Mouse (Mus musculus): ENCODE results near the gene Olfr1200. TPM values are rescaled to one million over a fixed set of nuclear protein-coding genes. Genes with fewer than 3 reads are reported as not detected.

The Olfr1200 gene
- total RNA-seq (2015; ENCODE audit: low replicate concordance) (not detected in 2 replicates), total RNA-seq (2017; ENCODE audit: low replicate concordance) (not detected in 2 replicates)

- no peak for ATAC-seq (replicated peaks; ENCODE audit: low FRiP score, poor library complexity, severe bottlenecking)
Observed at GRCm38 (mm10) chr2:88770388-88770787, at the start of gene Olfr1200. Olfr1200 (minus strand) TSS chr2:88770488.

GRCm38 (mm10) chr2:88814196-88814595 is 43.9 kb upstream of the Olfr1200 start, which contains the start of gene Olfr1202:
Olfr1202 (plus strand) TSS chr2:88814496.
- ATAC-seq (replicated peaks; ENCODE audit: low FRiP score, poor library complexity, severe bottlenecking): no peak

- no peak for ATAC-seq (replicated peaks; ENCODE audit: low FRiP score, poor library complexity, severe bottlenecking)
Observed at GRCm38 (mm10) chr2:88792736-88793135, 22.4 kb upstream of the Olfr1200 start, which contains the start of gene Olfr1201. Olfr1201 (plus strand) TSS chr2:88793036.

DNA sequence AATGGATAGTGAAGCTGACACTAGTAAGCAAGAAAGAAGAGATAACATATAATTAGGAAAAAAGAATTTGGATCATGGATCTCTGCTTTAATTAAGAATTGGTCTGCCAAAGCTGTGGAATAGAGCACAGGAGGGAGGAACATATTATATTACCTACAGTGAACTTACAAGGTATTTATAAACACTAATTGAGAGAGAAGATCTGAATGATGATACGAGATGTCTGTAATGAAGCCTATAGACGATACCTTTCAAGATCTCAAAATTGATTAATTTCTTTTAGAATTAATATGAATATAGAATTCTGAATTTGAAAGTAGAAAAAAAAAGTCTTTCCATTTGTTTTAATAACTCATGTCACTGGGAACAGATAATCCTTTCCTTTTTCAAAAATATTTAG is 9.9 kb downstream of the Olfr1200 start, which contains the start of gene Olfr1199:
Gene Olfr1199, minus strand, starts transcription at position 101 of the 400 bp plus-strand sequence.
- ATAC-seq (replicated peaks; ENCODE audit: low FRiP score, poor library complexity, severe bottlenecking): no peak

GRCm38 (mm10) chr2:88751270-88751669 is 19.0 kb downstream of the Olfr1200 start, which contains the start of gene Olfr1198:
Olfr1198 (minus strand) TSS chr2:88751370.
- no peak for ATAC-seq (replicated peaks; ENCODE audit: low FRiP score, poor library complexity, severe bottlenecking)

- no peak for ATAC-seq (replicated peaks; ENCODE audit: low FRiP score, poor library complexity, severe bottlenecking)
Observed at GRCm38 (mm10) chr2:88743379-88743778, 26.9 kb downstream of the Olfr1200 start.

DNA sequence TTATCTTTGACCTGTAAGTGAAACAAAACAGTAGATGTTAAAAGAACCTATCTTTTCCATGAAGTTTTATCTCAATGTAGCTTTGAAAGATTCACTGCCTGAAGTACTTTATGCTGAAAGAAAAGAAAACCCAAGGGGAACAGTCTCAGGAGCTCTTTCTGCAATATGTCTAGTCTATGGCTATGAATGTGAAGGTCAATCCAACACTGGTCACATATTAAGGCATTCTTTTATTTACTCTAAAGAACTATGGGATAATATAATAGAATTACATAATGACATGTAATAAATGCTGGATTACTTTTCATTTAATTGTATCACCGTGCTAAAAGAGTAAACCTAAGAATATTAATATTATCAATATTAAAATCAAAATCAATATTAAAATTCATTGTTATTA is 38.0 kb downstream of the Olfr1200 start, which contains the start of gene Olfr1197:
Gene Olfr1197, minus strand, starts transcription at position 101 of the 400 bp plus-strand sequence.
- no peak for ATAC-seq (replicated peaks; ENCODE audit: low FRiP score, poor library complexity, severe bottlenecking)

Other genes with a start within 250 kb of the Olfr1200 start
- gene Olfr1188, start 213.6 kb downstream of the Olfr1200 start, total RNA-seq (2015; ENCODE audit: low replicate concordance): not detected in 2 replicates
- gene Olfr1188, start 213.6 kb downstream of the Olfr1200 start, total RNA-seq (2017; ENCODE audit: low replicate concordance): not detected in 2 replicates
- not detected in 2 replicates for gene Olfr1189, start 184.0 kb downstream of the Olfr1200 start, total RNA-seq (2015; ENCODE audit: low replicate concordance)
- gene Olfr1189, start 184.0 kb downstream of the Olfr1200 start, total RNA-seq (2017; ENCODE audit: low replicate concordance): not detected in 2 replicates
- not detected in 2 replicates for gene Olfr1191-ps1, start 129.9 kb downstream of the Olfr1200 start, total RNA-seq (2015; ENCODE audit: low replicate concordance)
- not detected in 2 replicates for gene Olfr1191-ps1, start 129.9 kb downstream of the Olfr1200 start, total RNA-seq (2017; ENCODE audit: low replicate concordance)
- not detected in 2 replicates for gene Olfr1192-ps1, start 122.0 kb downstream of the Olfr1200 start, total RNA-seq (2015; ENCODE audit: low replicate concordance)
- gene Olfr1192-ps1, start 122.0 kb downstream of the Olfr1200 start, total RNA-seq (2017; ENCODE audit: low replicate concordance): not detected in 2 replicates
- gene Olfr1193, start 94.9 kb downstream of the Olfr1200 start, total RNA-seq (2015; ENCODE audit: low replicate concordance): not detected in 2 replicates
- not detected in 2 replicates for gene Olfr1193, start 94.9 kb downstream of the Olfr1200 start, total RNA-seq (2017; ENCODE audit: low replicate concordance)
- not detected in 2 replicates for gene Olfr1195, start 81.3 kb downstream of the Olfr1200 start, total RNA-seq (2015; ENCODE audit: low replicate concordance)
- not detected in 2 replicates for gene Olfr1195, start 81.3 kb downstream of the Olfr1200 start, total RNA-seq (2017; ENCODE audit: low replicate concordance)
- not detected in 2 replicates for gene Olfr1196, start 65.9 kb downstream of the Olfr1200 start, total RNA-seq (2015; ENCODE audit: low replicate concordance)
- gene Olfr1196, start 65.9 kb downstream of the Olfr1200 start, total RNA-seq (2017; ENCODE audit: low replicate concordance): not detected in 2 replicates
- not detected in 2 replicates for gene Olfr1197, start 38.1 kb downstream of the Olfr1200 start, total RNA-seq (2015; ENCODE audit: low replicate concordance)
- gene Olfr1197, start 38.1 kb downstream of the Olfr1200 start, total RNA-seq (2017; ENCODE audit: low replicate concordance): not detected in 2 replicates
- not detected in 2 replicates for gene Olfr1198, start 19.1 kb downstream of the Olfr1200 start, total RNA-seq (2015; ENCODE audit: low replicate concordance)
- gene Olfr1198, start 19.1 kb downstream of the Olfr1200 start, total RNA-seq (2017; ENCODE audit: low replicate concordance): not detected in 2 replicates
- not detected in 2 replicates for gene Olfr1199, start 10.0 kb downstream of the Olfr1200 start, total RNA-seq (2015; ENCODE audit: low replicate concordance)
- gene Olfr1199, start 10.0 kb downstream of the Olfr1200 start, total RNA-seq (2017; ENCODE audit: low replicate concordance): not detected in 2 replicates
- gene Olfr1201, start 22.5 kb upstream of the Olfr1200 start, total RNA-seq (2015; ENCODE audit: low replicate concordance): not detected in 2 replicates
- gene Olfr1201, start 22.5 kb upstream of the Olfr1200 start, total RNA-seq (2017; ENCODE audit: low replicate concordance): not detected in 2 replicates
- gene Olfr1202, start 44.0 kb upstream of the Olfr1200 start, total RNA-seq (2015; ENCODE audit: low replicate concordance): not detected in 2 replicates
- not detected in 2 replicates for gene Olfr1202, start 44.0 kb upstream of the Olfr1200 start, total RNA-seq (2017; ENCODE audit: low replicate concordance)
- not detected in 2 replicates for gene Olfr1205, start 59.2 kb upstream of the Olfr1200 start, total RNA-seq (2015; ENCODE audit: low replicate concordance)
- not detected in 2 replicates for gene Olfr1205, start 59.2 kb upstream of the Olfr1200 start, total RNA-seq (2017; ENCODE audit: low replicate concordance)
- not detected in 2 replicates for gene Olfr1204, start 78.8 kb upstream of the Olfr1200 start, total RNA-seq (2015; ENCODE audit: low replicate concordance)
- gene Olfr1204, start 78.8 kb upstream of the Olfr1200 start, total RNA-seq (2017; ENCODE audit: low replicate concordance): not detected in 2 replicates
- not detected in 2 replicates for gene Olfr1206, start 92.7 kb upstream of the Olfr1200 start, total RNA-seq (2015; ENCODE audit: low replicate concordance)
- gene Olfr1206, start 92.7 kb upstream of the Olfr1200 start, total RNA-seq (2017; ENCODE audit: low replicate concordance): not detected in 2 replicates
- gene Olfr1208, start 131.8 kb upstream of the Olfr1200 start, total RNA-seq (2015; ENCODE audit: low replicate concordance): not detected in 2 replicates
- gene Olfr1208, start 131.8 kb upstream of the Olfr1200 start, total RNA-seq (2017; ENCODE audit: low replicate concordance): not detected in 2 replicates
- gene Olfr1209, start 144.7 kb upstream of the Olfr1200 start, total RNA-seq (2015; ENCODE audit: low replicate concordance): not detected in 2 replicates
- gene Olfr1209, start 144.7 kb upstream of the Olfr1200 start, total RNA-seq (2017; ENCODE audit: low replicate concordance): not detected in 2 replicates
- gene Olfr1211, start 167.6 kb upstream of the Olfr1200 start, total RNA-seq (2015; ENCODE audit: low replicate concordance): not detected in 2 replicates
- gene Olfr1211, start 167.6 kb upstream of the Olfr1200 start, total RNA-seq (2017; ENCODE audit: low replicate concordance): not detected in 2 replicates
- not detected in 2 replicates for gene Olfr1212, start 183.5 kb upstream of the Olfr1200 start, total RNA-seq (2015; ENCODE audit: low replicate concordance)
- gene Olfr1212, start 183.5 kb upstream of the Olfr1200 start, total RNA-seq (2017; ENCODE audit: low replicate concordance): not detected in 2 replicates
- gene Gm13762, start 209.8 kb upstream of the Olfr1200 start, total RNA-seq (2015; ENCODE audit: low replicate concordance): not detected in 2 replicates
- not detected in 2 replicates for gene Gm13762, start 209.8 kb upstream of the Olfr1200 start, total RNA-seq (2017; ENCODE audit: low replicate concordance)
- gene Olfr1214, start 222.2 kb upstream of the Olfr1200 start, total RNA-seq (2015; ENCODE audit: low replicate concordance): not detected in 2 replicates
- not detected in 2 replicates for gene Olfr1214, start 222.2 kb upstream of the Olfr1200 start, total RNA-seq (2017; ENCODE audit: low replicate concordance)
- gene Olfr1215, start 236.5 kb upstream of the Olfr1200 start, total RNA-seq (2015; ENCODE audit: low replicate concordance): not detected in 2 replicates
- gene Olfr1215, start 236.5 kb upstream of the Olfr1200 start, total RNA-seq (2017; ENCODE audit: low replicate concordance): not detected in 2 replicates
- gene Olfr1216, start 247.9 kb upstream of the Olfr1200 start, total RNA-seq (2015; ENCODE audit: low replicate concordance): not detected in 2 replicates
- gene Olfr1216, start 247.9 kb upstream of the Olfr1200 start, total RNA-seq (2017; ENCODE audit: low replicate concordance): not detected in 2 replicates